Mouse (Mus musculus) heart, adult 9 months (tissue): ENCODE measurements at regions not wholly inside any gene's neighbourhood (a gene's known extent, or its start where the extent isn't known, plus 50 kb on each side); places are given as distances from the start of the nearest gene placed in this dataset.
"Not testable (repeated sequence)": the region's sequence is repeated elsewhere in the genome, so short reads cannot be mapped to it uniquely, and the experiment has no call there.

Source experiments
- DNase-seq, 2 experiments: peaks; one replicate each; pipeline ENCODE4 v3.0.0; 2022; ENCODE audit warnings: low spot score in 2 of 2

DNA sequence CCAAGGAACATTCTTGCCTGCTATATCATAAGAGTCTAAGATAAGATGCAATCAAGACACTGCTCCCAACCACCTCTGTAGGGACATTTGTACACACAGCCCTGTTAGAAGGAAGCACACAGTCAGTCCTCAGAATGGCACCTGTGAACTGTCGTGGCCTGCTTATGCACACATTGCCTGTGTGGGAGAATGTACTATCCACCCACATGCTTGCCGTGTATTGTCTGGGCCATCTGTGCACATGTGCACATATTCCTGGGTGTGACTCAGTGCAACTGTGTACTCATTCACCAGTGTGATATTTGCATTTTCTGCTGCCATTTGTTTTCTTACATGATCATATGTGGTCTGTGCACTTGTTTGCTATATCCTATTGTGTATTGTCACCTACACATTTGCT lies 333.8 kb upstream of the 3110018I06Rik start:
- no peak for DNase-seq

DNA sequence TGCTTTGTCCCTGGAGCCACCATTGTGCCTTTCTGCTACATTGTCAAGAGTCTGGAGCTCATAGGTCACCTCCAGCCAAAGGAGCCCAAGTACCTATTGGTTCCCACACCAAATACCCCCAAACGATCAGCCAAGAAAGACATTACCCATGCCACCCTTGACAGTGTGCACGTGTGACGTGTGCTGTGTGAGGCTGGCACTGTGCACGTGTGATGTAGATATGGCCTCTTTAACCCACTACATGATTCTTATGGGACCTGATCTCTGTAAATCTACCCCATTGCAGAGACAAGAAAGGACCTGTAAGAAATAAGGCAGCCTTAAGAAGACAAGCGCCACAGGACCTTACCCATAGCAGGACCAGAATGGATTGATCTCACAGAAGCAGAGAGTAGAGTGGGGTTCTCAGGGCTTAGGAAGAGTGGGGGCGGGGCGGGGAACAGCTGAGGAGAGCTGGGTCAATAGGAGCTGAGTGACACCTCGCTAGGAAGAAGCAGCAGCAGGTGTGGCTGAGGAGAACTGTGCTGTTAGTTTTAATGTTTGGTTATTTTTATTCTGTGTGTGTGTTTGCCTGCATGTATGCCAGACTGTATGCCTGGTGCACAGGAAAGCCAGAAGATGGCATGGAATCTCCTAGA lies 331.5 kb upstream of the 3110018I06Rik start:
- no peak for DNase-seq

DNA sequence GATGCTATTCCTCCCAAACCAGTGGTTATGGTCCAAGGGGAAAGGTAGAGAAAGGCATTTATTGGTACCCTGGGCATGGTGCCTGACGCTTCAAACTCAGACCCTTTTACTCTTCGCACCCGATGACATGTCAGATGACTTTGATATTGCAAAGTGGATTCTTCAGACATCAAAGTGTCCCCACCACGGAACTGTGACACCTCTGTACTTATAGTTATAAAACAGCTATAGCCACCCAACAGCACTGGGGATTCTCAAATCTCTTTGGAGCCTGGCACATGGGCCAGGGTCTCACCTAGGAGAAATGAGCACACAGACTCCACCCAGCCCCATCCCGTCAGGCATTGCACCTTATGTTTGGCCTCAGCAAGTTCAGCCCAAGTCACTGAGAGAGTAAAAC lies 329.3 kb upstream of the 3110018I06Rik start:
- no peak for DNase-seq

DNA sequence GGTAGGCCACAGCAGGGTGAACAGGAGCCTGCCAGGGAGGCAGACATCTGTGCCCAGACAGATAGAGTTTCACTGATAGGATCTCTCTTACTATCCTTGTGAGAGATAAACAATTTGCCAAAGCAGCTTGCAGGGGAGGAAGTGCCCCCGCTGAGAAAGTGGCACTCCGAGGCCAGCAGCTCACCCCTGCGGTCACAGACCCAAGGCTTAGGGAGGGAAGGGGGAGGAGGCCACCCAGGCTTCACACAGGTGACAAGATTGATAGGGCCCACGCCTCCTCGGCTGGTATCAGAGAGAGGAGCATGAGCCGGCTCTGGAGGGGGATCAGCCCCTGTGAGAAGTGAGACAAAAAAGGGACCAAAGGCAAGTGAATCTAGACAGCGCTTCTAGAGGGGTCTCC lies 328.3 kb upstream of the 3110018I06Rik start:
- DNase-seq = no peak

DNA sequence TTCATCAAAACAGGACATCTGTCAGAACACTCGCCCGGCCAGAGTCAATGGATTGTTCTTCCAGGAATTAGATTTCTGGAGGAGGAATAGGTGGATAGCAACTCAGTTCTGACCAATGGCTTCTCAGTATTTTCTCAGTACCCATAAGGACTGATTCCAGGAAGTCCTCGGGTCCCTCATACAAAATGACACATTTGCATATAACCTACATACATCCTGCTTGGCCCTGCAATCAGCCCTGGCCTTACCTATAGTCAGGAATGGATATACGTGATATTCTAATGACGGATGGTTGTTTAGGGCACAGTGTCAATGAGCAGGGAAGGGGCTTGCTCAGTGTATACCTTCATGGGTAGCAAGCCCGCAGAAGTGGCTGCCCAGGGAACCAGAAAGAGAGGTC lies 327.8 kb upstream of the 3110018I06Rik start:
- DNase-seq = no peak

DNA sequence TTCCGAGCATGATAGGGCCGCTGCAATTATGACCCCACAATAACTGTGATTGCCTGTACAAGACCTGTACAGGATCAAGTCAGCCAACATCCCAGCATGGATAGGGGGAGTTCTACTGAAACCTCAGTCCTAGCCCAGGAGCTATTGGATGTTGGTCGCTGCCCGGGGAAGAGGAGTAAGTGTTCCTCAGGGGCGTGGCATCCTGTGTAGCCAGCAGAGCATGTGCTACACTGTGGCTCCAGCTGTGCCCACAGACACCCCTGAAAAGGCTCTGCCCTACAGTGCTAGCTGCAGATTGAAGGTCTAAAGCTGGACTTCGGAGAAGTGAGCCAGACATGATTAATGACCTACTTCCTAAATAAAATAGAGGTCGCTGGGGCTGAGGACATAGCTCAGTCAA lies 317.5 kb upstream of the 3110018I06Rik start:
- no peak for DNase-seq

DNA sequence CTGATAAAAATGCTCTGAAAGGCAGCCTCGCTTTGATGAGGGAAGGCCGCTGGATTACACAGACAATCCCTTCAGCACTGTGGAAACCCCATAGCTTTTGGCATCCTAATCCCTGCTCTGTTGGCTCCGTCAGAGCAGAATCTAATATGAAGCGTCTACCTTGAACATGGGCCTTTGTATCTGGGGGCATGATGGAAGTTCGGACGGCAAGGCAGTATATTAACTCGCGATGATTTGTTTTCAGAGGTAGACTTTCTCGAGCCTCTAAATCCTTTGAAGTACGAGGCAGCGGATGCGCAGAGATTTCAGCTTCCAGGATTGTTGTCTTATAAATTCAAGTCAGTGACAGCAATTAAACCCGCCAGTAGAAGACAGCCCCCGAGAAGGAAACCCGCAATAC lies 316.8 kb upstream of the 3110018I06Rik start:
- no peak for DNase-seq

DNA sequence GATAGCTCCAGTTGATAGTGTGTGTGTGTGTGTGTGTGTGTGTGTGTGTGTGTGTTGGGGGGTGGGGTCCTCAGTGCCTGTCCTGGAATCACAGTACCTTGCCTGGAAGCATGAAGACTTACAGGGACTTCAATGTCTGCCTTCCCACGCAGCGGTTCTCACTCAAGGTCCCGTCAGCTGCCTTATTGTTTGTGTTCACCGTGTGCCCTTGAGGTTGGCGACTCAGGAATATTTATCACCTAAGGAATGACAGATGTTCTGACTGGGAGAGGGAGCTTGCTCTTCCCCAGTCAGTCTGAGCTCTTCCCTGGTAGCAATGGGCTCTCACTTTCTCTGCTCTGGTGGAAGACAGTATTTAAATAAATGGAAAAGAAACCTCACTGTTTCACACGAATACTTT lies 309.8 kb upstream of the 3110018I06Rik start:
- no peak for DNase-seq

DNA sequence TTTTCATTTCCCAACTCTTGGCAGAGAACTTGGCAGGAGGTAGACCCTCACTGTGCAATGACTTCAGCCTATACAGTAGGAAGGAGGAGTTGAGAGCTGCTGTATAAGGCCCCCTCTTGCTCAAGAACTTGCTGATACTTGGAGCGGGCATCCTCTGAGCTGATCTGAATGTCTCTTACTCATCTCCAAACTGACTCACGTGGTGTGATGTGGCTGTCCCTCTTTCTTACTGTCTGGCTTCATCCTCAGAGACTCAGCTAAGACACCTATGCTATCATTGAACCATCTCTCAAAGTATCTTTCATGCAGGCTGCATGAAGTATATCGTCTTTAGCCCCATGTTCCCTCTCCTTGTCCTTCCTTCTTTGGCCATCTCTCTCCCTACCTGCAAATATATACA lies 307.9 kb upstream of the 3110018I06Rik start:
- no peak for DNase-seq

DNA sequence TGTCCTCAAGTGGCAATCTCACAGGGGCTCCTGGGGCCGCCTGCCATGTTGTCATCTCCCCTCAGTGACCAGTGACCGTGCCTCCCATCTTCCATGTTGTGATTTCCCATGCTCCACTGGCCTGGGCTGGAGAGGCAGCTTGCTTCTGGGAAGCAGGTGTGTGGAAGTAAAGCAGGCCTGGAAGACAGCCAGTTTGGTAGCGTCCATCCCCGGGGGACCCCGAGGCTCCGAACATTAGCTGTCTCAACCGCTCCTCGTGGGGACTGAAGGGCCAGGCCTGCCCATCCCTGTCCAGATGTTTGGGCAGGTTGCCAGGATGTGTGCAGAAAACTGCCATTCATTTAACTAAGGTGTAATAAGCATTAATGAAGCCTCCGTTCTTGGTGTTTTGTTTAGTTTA lies 307.1 kb upstream of the 3110018I06Rik start:
- no peak for DNase-seq

DNA sequence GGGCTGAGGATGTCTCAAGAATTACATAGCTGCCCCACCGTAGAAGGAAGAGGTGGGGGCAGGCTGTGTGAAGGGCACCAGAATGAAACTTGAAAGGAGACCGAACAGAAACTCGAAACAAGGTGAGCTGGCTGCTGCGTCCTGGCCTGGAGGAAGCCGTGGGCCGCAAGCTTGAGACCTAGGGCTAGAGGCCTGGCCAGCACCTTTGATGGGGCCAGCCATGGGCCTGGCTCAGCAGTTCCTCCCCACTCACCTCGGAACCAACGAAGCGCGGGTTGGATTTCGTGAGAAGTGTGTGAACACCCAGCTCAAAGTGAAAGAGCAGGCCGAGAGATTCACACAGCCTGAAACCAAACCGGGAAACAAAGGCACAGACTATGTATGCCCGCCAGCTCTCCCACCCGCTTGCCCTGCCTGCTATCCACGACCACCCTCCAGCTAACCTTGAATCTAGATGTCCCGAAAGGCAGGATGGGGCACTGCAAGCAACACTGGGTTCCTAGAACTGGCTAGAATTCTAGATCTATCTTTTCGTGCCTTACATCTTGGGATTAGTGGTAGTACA lies 306.3 kb upstream of the 3110018I06Rik start:
- DNase-seq = no peak

DNA sequence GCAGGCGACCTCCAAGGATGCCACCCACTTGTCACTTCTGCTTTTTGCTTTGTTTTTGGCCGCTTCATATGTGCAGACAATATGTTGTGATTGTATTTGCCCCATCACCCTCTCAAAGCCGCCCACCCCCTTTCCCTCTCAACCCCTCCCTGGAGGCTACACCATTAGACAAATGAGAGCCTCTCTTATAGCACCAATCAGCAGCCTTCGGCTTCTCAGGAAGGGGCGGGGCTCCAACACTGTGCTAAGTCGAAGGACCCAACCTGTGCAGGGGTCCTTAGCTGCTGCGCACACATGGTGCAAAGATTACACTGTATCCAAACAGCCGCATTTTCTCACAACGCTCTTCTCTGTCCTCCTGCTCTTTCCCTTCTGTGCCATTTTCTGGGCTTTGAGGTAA lies 305.1 kb upstream of the 3110018I06Rik start:
- no peak for DNase-seq

DNA sequence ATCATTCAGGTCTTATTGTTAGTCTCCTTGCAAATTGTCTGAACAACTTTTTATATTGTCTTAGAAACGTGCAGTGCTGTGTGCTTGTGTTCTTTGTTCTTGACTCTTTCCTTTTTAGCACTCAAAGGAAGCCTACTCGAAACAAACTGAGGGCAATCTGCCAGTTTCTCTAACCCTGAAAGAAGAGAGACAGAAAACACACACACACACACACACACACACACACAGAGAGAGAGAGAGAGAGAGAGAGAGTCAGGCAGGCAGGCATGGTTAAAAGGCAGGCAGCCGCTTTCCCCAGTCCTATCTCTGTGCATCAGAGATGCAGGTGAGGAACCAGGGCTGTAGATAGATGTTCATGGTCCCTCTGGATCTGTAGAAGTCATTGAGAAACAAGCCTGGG lies 304.0 kb upstream of the 3110018I06Rik start:
- DNase-seq = no peak

DNA sequence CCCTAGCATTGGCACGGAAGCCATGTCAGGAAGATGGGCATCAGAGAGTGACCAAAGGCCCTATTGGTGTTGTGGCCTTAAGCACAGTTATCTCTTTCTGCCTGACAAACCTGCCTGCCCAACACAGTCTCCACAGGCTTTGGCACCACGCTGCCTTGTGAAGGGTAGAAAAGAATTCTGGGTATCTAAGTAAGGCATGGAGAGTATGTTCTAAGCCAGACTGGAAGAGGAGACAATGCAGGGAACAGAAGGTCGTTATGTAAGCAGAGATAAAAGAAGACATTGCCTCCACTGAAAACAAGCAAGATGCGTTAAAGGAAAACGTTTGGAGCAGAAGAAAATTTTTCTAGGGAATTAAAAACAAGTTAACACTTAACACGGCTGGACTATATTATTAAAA lies 302.1 kb upstream of the 3110018I06Rik start:
- DNase-seq = no peak

DNA sequence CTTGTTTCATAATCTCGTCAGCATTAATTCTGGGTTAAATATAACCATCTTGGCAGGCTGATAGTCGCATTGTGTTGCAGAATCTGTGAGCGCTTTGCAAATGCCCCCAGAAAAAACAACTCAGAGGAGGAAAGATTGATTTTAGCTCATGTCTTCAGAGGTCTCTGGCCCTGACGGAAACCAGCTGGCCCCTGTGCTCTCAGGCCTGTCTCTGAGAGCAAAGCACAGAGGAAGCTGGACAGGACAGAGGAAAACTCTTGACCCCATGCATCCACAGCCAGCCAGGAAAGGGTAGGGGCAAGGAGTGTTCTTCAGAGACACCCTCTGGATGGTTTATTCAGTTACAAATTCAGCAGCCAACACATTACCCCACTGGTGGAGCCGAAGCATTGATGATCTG lies 300.4 kb upstream of the 3110018I06Rik start:
- DNase-seq = no peak

DNA sequence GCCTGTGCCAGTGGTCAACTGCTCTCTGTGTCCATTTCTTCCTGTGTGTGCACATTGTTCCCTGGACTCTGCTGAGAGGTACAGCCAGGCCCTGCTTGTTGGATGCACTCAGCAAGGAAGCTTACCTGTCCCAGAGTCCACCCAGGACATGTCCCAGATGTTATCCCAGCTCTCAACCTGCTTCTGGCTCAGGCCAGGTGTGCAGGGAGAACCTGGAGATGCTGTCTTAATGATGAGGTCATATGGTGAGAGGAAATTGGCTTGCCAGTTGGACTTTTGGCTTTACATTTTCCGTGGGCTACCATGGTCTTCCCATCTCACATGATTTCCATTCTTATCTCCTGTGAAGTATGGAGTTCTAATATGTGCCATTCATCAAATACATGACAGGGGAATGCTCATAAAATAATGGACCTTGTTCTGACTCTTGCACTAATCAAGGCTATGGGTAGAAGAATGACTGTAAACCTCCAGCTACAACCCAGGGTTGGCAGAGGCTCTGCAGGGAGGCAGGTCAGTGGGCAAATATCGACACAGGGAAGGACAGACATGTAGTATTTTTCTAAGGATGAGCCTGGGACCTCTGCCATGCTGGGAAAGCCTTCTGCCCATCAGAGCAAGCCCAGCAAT lies 289.9 kb upstream of the 3110018I06Rik start:
- no peak for DNase-seq

DNA sequence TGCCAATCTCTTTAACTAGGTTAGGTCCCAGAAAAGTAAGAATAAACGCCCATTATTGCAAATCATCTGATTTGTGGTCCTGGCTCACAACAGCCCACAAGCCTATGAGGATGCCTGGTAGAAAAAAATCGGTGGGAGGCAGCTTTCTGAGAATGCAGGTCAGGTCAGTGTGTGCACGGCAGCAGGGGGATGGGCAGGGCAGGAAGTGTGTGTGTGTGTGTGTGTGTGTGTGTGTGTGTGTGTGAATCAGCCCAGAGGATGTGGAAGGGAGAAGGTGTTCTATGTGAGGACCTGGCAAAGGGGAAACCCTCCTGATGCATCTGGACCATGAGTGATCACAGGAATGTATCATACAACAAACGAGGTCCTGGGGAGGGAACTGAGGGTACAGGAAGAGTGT lies 287.5 kb upstream of the 3110018I06Rik start:
- DNase-seq = no peak

DNA sequence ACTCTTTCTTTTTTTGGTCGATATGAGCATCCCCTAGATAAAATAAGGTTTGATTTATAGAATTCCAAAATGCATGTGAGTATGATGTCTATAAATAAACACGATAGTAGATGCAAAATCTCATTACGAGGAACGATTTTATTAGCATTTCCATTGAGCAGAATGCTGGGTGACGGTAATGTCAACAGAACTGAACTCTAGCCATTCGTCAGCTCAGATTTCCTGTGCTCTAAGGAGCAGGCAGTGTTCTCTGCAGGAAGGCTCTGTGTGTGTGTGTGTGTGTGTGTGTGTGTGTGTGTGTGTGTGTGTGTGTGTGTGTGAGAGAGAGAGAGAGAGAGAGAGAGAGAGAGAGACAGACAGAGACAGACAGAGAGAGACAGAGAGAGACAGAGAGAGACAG lies 279.6 kb upstream of the 3110018I06Rik start:
- not testable (repeated sequence) for DNase-seq

DNA sequence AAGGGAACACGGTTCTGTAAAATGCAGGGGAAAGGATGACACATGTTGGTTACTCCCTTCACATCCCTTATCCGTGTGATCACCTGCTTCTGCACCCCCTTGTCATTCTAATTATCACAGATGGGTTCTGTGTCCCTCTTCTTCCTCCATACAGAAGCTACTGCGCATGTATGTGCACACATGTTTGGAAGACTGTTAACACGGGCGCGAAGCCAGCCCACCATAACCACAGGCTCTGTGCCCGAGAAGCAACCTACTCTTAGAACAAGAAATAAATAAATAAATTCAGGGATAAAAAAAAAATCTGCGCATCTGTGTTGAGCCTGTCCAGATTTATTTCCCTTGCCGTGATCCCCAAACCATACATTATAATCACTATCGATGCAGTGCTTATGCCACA lies 275.6 kb upstream of the 3110018I06Rik start:
- DNase-seq = no peak

DNA sequence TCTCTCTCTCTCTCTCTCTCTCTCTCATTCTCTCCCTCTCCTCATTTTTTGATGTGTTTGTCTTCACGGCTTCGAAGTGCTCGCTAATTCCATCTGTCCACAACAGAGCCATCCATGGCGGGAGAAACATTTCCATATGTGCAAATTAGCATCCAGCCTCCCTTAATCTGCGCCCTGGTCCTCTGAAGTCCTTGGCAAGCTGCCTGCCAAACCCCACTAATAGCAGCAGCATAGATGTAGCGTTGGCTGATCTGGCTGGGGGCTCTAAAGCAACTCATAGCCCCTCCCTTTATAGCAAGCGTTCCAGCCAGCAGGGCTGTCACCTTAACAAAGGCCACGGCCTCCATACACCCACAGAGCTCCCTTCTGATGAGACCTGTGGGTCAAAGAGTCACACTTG lies 272.3 kb upstream of the 3110018I06Rik start:
- no peak for DNase-seq

DNA sequence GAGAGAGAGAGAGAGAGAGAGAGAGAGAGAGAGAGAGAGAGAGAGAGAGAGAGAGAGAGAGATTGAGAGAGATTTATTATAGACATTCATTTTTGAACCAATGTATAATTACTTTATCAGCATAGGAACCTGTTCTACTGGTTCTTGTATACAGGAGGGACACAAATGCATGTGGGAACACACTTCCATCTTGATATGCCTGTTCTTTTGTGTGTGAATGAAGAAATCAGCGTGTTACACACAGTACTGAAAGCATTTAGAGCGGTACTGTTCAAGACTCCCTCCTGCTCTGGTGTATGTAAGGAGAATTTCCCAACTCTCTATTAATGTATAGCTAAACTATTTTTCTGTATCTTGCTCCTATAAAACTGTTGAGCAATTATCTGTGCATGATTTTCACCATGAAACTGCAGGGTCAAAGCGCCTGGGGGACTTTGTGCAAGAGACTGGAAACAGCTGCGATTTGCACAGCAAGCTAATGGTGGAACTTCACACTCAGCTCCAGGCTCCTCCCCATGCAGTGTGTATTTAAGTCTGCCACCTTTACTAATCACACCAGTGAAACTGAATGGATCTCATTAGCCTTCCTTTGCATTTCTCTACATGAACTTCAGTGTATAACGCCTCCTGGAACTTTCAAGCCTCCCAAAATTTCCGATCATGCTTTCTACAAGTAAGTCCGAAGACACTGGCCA lies 267.0 kb upstream of the 3110018I06Rik start:
- no peak for DNase-seq

DNA sequence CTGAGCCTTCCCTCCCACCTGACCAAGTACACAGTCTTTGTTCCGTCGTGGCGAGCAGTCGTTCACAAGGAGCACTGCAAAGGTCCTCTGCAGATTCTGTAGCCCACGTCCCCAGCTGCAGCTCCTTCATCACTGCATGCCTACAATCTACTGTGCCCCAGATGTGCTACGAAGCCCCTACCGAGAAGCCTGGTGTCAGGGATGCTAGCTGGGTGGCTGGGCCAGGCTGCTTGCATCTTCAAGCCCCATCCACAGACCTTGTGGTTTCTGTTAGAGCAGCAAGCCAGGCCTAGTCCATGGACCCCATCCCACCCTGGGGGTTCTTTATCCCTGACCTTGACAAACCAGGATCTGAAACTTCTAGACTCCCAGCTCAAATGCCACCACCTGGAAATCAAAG lies 266.3 kb upstream of the 3110018I06Rik start:
- DNase-seq = no peak

DNA sequence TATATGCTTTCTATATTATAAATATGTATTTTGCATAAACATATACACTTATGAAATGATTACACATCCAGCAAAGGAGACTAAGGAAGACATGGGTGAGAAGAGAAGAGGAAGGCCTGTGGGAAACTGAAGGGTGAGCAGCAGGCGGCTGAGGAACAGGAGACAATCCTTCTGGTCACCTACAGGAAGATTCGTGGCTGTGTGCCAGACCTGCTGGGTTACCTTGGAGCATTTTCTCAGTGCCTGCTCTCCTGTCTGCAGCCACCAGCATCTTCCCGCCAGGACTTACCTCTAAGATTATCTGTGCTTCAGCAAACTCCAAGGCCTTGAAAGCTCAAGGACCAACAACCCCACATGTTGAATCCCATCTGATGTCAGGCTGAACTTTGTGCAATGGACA lies 258.3 kb upstream of the 3110018I06Rik start:
- DNase-seq = no peak
